Mouse (Mus musculus): ENCODE measurements at regions not wholly inside any gene's neighbourhood (a gene's known extent, or its start where the extent isn't known, plus 50 kb on each side); places are given as distances from the start of the nearest gene placed in this dataset.

DNA sequence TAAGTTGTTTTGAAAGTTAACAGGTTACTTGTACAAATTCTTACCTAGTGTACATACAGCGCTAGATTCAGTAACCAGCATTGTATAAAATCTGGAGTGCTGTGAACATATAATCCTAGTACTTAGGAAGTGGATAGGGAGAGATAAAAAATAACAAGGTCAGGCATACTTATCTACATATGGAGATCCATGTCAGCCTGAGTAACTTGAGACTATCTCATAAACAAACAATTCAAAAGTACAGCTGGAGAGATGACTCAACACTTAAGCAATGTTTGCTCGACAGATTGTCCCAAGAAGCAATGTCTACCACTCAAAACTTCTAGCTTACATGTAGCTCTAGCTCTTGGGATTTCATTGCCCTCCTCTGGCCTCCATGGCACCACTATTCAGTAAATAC lies 280.9 kb downstream of the Sgo2b start:
- Histone ChIP-seq H3K4me3 (no peak overlapping the region), H3K36me3 (ENCODE audit: control insufficient read depth, insufficient read depth) (no peaks in the 10 kb centered on the region), H3K27me3 (ENCODE audit: control insufficient read depth, insufficient read depth, insufficient read length) (no peaks in the 10 kb centered on the region), H3K4me2 (ENCODE audit: low read depth) (no peak overlapping the region), H3ac (ENCODE audit: control insufficient read depth, insufficient read length) (no peak overlapping the region), H3K79me2 (ENCODE audit: control insufficient read depth, insufficient read depth) (no peaks in the 10 kb centered on the region)
- TF ChIP-seq MAX (IDR thresholded peaks at IDR 0.05; ENCODE audit: low read depth) (no peak), MYOD1 (IDR thresholded peaks at IDR 0.05; ENCODE audit: control insufficient read depth in 1 of 3, insufficient read length in 2 of 3, low read depth in 2 of 3) (no peak), E2F4 (IDR thresholded peaks at IDR 0.05; ENCODE audit: insufficient read depth) (no peak), POLR2A (IDR thresholded peaks at IDR 0.05; ENCODE audit: insufficient read length, low read depth) (no peak), CEBPB (IDR thresholded peaks at IDR 0.05; ENCODE audit: insufficient read depth, poor library complexity, severe bottlenecking) (0 out of 2 replicates have a peak, but pooled peaks have one; percentile 4)

All from myocyte (in vitro differentiated cells).